Mouse (Mus musculus): ENCODE measurements around the gene Mok. TPM values are rescaled to one million over a fixed set of nuclear protein-coding genes. Genes with fewer than 3 reads are reported as not detected.

Mok gene
- polyA plus RNA-seq, 1 experiment from 2014 or later: 5.4 TPM

GRCm38 (mm10) chr12:110795035-110795434 lies 45.7 kb downstream of the Mok start:
- Histone ChIP-seq H3K27ac (ENCODE audit: low read length) (no peak overlapping the region), H3K4me2 (replicated peaks; ENCODE audit: low read depth, low read length) (no peak overlapping the region), H3K4me1 (ENCODE audit: control insufficient read depth, insufficient read depth, low read length) (no peaks in the 10 kb centered on the region), H3K9me3 (ENCODE audit: control insufficient read depth, low read depth, low read length) (no peaks in the 10 kb centered on the region), H3K27me3 (ENCODE audit: control insufficient read depth, insufficient read depth, low read length) (no peaks in the 10 kb centered on the region), H3K4me3 (ENCODE audit: low read depth, low read length) (no peak overlapping the region), H3K9ac (replicated peaks; ENCODE audit: low read depth, low read length) (no peak overlapping the region), H3K36me3 (ENCODE audit: control insufficient read depth, insufficient read depth, low read length) (peaks cover 3% of the 10 kb centered on the region; the same call in 1 of the 2 replicates)
- WGBS: 84% methylated on average over 6 of the region's 6 CpGs
- ATAC-seq (ENCODE audit: insufficient number of reproducible peaks, insufficient read depth, low FRiP score, low read depth): no peak

- Histone ChIP-seq H3K27me3 (ENCODE audit: control insufficient read depth, insufficient read depth, low read length) (no peaks in the 10 kb centered on the region), H3K9ac (replicated peaks; ENCODE audit: low read depth, low read length) (no peak overlapping the region), H3K36me3 (ENCODE audit: control insufficient read depth, insufficient read depth, low read length) (peaks cover 3% of the 10 kb centered on the region; the same call in 1 of the 2 replicates), H3K4me1 (ENCODE audit: control insufficient read depth, insufficient read depth, low read length) (no peaks in the 10 kb centered on the region), H3K9me3 (ENCODE audit: control insufficient read depth, low read depth, low read length) (no peaks in the 10 kb centered on the region), H3K4me2 (replicated peaks; ENCODE audit: low read depth, low read length) (no peak overlapping the region), H3K4me3 (ENCODE audit: low read depth, low read length) (no peak overlapping the region), H3K27ac (ENCODE audit: low read length) (no peak overlapping the region)
- no peak for ATAC-seq (ENCODE audit: insufficient number of reproducible peaks, insufficient read depth, low FRiP score, low read depth)
- WGBS: 89% methylated on average over 8 of the region's 8 CpGs
Observed at GRCm38 (mm10) chr12:110791026-110791425, 49.7 kb downstream of the Mok start.

- no peak for ATAC-seq (ENCODE audit: insufficient number of reproducible peaks, insufficient read depth, low FRiP score, low read depth)
- WGBS: 85% methylated on average over 4 of the region's 4 CpGs
- H3K27ac ChIP-seq (ENCODE audit: low read length): no peak overlapping the region
- H3K9ac ChIP-seq (replicated peaks; ENCODE audit: low read depth, low read length): no peak overlapping the region
- H3K4me1 ChIP-seq (ENCODE audit: control insufficient read depth, insufficient read depth, low read length): no peaks in the 10 kb centered on the region
- peaks cover 3% of the 10 kb centered on the region; the same call in 1 of the 2 replicates for H3K36me3 ChIP-seq (ENCODE audit: control insufficient read depth, insufficient read depth, low read length)
- H3K4me2 ChIP-seq (replicated peaks; ENCODE audit: low read depth, low read length): no peak overlapping the region
- no peaks in the 10 kb centered on the region for H3K9me3 ChIP-seq (ENCODE audit: control insufficient read depth, low read depth, low read length)
- no peak overlapping the region for H3K4me3 ChIP-seq (ENCODE audit: low read depth, low read length)
- no peaks in the 10 kb centered on the region for H3K27me3 ChIP-seq (ENCODE audit: control insufficient read depth, insufficient read depth, low read length)
Observed at GRCm38 (mm10) chr12:110790580-110790979, 50.2 kb downstream of the Mok start.

- Histone ChIP-seq H3K9ac (replicated peaks; ENCODE audit: low read depth, low read length) (no peak overlapping the region), H3K4me1 (ENCODE audit: control insufficient read depth, insufficient read depth, low read length) (no peaks in the 10 kb centered on the region), H3K36me3 (ENCODE audit: control insufficient read depth, insufficient read depth, low read length) (no peaks in the 10 kb centered on the region; the same call in 1 of the 2 replicates), H3K4me3 (ENCODE audit: low read depth, low read length) (no peak overlapping the region), H3K4me2 (replicated peaks; ENCODE audit: low read depth, low read length) (no peak overlapping the region), H3K27me3 (ENCODE audit: control insufficient read depth, insufficient read depth, low read length) (no peaks in the 10 kb centered on the region), H3K27ac (ENCODE audit: low read length) (no peak overlapping the region), H3K9me3 (ENCODE audit: control insufficient read depth, low read depth, low read length) (no peaks in the 10 kb centered on the region)
- ATAC-seq (ENCODE audit: insufficient number of reproducible peaks, insufficient read depth, low FRiP score, low read depth): no peak
- WGBS: 85% methylated on average over 4 of the region's 4 CpGs
Observed at GRCm38 (mm10) chr12:110786243-110786642, 54.5 kb downstream of the Mok start.

GRCm38 (mm10) chr12:110784211-110784610 lies 56.5 kb downstream of the Mok start:
- Histone ChIP-seq H3K36me3 (ENCODE audit: control insufficient read depth, insufficient read depth, low read length) (peaks cover 10% of the 10 kb centered on the region), H3K4me1 (ENCODE audit: control insufficient read depth, insufficient read depth, low read length) (no peaks in the 10 kb centered on the region), H3K4me3 (ENCODE audit: low read depth, low read length) (no peak overlapping the region), H3K9me3 (ENCODE audit: control insufficient read depth, low read depth, low read length) (no peaks in the 10 kb centered on the region), H3K27ac (ENCODE audit: low read length) (no peak overlapping the region), H3K9ac (replicated peaks; ENCODE audit: low read depth, low read length) (no peak overlapping the region), H3K4me2 (replicated peaks; ENCODE audit: low read depth, low read length) (no peak overlapping the region), H3K27me3 (ENCODE audit: control insufficient read depth, insufficient read depth, low read length) (no peaks in the 10 kb centered on the region)
- no peak for ATAC-seq (ENCODE audit: insufficient number of reproducible peaks, insufficient read depth, low FRiP score, low read depth)
- WGBS: 80% methylated on average over 2 of the region's 2 CpGs

- Histone ChIP-seq H3K36me3 (ENCODE audit: control insufficient read depth, insufficient read depth, low read length) (peaks cover 10% of the 10 kb centered on the region), H3K27ac (ENCODE audit: low read length) (no peak overlapping the region), H3K4me1 (ENCODE audit: control insufficient read depth, insufficient read depth, low read length) (0 out of 2 replicates have a peak, but pooled peaks cover 4% of the 10 kb centered on the region), H3K27me3 (ENCODE audit: control insufficient read depth, insufficient read depth, low read length) (no peaks in the 10 kb centered on the region), H3K4me2 (replicated peaks; ENCODE audit: low read depth, low read length) (no peak overlapping the region), H3K9me3 (ENCODE audit: control insufficient read depth, low read depth, low read length) (no peaks in the 10 kb centered on the region), H3K4me3 (ENCODE audit: low read depth, low read length) (no peak overlapping the region), H3K9ac (replicated peaks; ENCODE audit: low read depth, low read length) (no peak overlapping the region)
- ATAC-seq (ENCODE audit: insufficient number of reproducible peaks, insufficient read depth, low FRiP score, low read depth): no peak
- WGBS: 88% methylated on average over 1 of the region's 1 CpGs
Observed at GRCm38 (mm10) chr12:110782278-110782677, 58.5 kb downstream of the Mok start.

GRCm38 (mm10) chr12:110781181-110781580 lies 59.6 kb downstream of the Mok start:
- no peak overlapping the region for H3K9ac ChIP-seq (replicated peaks; ENCODE audit: low read depth, low read length)
- no peak for ATAC-seq (ENCODE audit: insufficient number of reproducible peaks, insufficient read depth, low FRiP score, low read depth)
- H3K4me2 ChIP-seq (replicated peaks; ENCODE audit: low read depth, low read length): no peak overlapping the region
- 0 out of 2 replicates have a peak, but pooled peaks cover 6% of the 10 kb centered on the region for H3K4me1 ChIP-seq (ENCODE audit: control insufficient read depth, insufficient read depth, low read length)
- H3K27me3 ChIP-seq (ENCODE audit: control insufficient read depth, insufficient read depth, low read length): no peaks in the 10 kb centered on the region
- no peak overlapping the region for H3K27ac ChIP-seq (ENCODE audit: low read length)
- H3K9me3 ChIP-seq (ENCODE audit: control insufficient read depth, low read depth, low read length): no peaks in the 10 kb centered on the region
- H3K4me3 ChIP-seq (ENCODE audit: low read depth, low read length): no peak overlapping the region
- WGBS: 79% methylated on average over 8 of the region's 8 CpGs
- H3K36me3 ChIP-seq (ENCODE audit: control insufficient read depth, insufficient read depth, low read length): peaks cover 10% of the 10 kb centered on the region

GRCm38 (mm10) chr12:110779296-110779695 lies 61.4 kb downstream of the Mok start:
- H3K36me3 ChIP-seq (ENCODE audit: control insufficient read depth, insufficient read depth, low read length): peaks cover 10% of the 10 kb centered on the region
- no peaks in the 10 kb centered on the region for H3K9me3 ChIP-seq (ENCODE audit: control insufficient read depth, low read depth, low read length)
- no peak for ATAC-seq (ENCODE audit: insufficient number of reproducible peaks, insufficient read depth, low FRiP score, low read depth)
- H3K4me2 ChIP-seq (replicated peaks; ENCODE audit: low read depth, low read length): no peak overlapping the region
- H3K4me1 ChIP-seq (ENCODE audit: control insufficient read depth, insufficient read depth, low read length): peaks cover 9% of the 10 kb centered on the region; the same call in 1 of the 2 replicates
- no peak overlapping the region for H3K9ac ChIP-seq (replicated peaks; ENCODE audit: low read depth, low read length)
- H3K27ac ChIP-seq (ENCODE audit: low read length): no peak overlapping the region
- no peak overlapping the region for H3K4me3 ChIP-seq (ENCODE audit: low read depth, low read length)
- H3K27me3 ChIP-seq (ENCODE audit: control insufficient read depth, insufficient read depth, low read length): no peaks in the 10 kb centered on the region
- WGBS: 57% methylated on average over 7 of the region's 7 CpGs

- WGBS: 80% methylated on average over 5 of the region's 5 CpGs
- ATAC-seq (ENCODE audit: insufficient number of reproducible peaks, insufficient read depth, low FRiP score, low read depth): no peak
- no peak overlapping the region for H3K4me3 ChIP-seq (ENCODE audit: low read depth, low read length)
Observed at GRCm38 (mm10) chr12:110777853-110778252, 62.9 kb downstream of the Mok start.

More at GRCm38 (mm10) chr12:110777853-110778252, 62.9 kb downstream of the Mok start:
- Histone ChIP-seq H3K4me2 (replicated peaks; ENCODE audit: low read depth, low read length) (no peak overlapping the region), H3K9me3 (ENCODE audit: control insufficient read depth, low read depth, low read length) (no peaks in the 10 kb centered on the region), H3K27me3 (ENCODE audit: control insufficient read depth, insufficient read depth, low read length) (no peaks in the 10 kb centered on the region), H3K27ac (ENCODE audit: low read length) (no peak overlapping the region), H3K9ac (replicated peaks; ENCODE audit: low read depth, low read length) (no peak overlapping the region), H3K4me1 (ENCODE audit: control insufficient read depth, insufficient read depth, low read length) (peaks cover 9% of the 10 kb centered on the region; the same call in 1 of the 2 replicates), H3K36me3 (ENCODE audit: control insufficient read depth, insufficient read depth, low read length) (peaks cover 10% of the 10 kb centered on the region)
